Mouse (Mus musculus): ENCODE data around the gene Strbp.

Gene Strbp

DNA sequence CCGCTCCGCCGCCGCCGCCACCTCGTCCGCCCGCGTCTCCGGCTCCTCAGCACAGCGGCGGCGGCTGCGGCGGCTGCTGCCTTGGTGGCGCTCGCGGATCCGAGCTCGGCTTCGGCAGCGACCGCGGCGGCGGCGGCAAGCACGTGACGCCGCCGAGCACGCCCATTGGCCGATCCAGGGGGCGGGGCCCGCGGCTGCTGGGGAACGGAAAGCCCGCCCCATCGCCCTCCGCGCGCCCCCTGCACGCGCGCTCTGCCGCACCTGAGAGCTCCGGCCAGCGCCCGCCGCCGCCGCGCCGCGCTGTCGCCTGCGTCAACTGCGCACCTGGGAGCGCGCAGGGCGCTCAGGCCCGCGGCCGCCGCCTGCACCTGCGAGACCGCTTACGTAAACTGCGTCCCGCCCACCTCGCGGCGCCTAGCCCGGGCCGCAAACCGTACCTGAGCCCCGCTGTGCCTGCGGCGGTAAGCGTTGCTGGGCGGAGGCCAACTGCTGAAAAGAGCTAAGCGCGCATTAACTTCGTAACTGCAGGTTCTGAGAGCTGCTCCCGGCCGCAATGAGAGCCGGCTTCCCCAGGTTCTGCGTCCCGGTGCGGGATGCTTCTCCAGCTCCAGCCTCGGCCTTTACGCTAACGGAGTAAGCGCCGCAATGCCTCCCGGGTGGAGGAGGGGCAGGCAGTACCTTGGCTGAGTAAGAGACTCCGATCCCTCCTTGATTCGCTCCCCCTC, at the start of gene Strbp:
TSS of gene Strbp (minus strand) at position 630 of the 725 bp plus-strand sequence.
- DNase-seq (ENCODE audit: low read depth, low spot score) = peak; percentile 93

DNA sequence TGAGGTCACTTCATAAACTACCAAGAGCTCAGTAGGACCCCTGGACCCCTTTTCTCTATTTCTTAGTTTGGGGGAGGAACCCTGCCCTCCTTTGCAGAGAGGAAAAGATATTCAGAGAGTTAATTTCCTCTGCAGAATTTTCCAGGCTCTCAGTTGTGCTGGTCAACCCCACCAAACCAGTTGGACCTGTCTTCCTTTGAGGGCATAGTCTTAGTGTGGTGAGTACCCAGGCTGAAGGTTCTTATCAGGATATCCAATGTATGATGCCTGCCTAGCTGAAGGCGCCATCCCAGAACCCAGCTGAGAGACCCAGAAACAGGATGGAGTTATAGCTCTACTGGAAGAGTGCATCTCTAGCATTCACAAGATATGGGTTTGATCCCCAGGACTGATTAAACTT, 47.5 kb upstream of the Strbp start:
- DNase-seq (ENCODE audit: low read depth, low spot score) = no peak

DNA sequence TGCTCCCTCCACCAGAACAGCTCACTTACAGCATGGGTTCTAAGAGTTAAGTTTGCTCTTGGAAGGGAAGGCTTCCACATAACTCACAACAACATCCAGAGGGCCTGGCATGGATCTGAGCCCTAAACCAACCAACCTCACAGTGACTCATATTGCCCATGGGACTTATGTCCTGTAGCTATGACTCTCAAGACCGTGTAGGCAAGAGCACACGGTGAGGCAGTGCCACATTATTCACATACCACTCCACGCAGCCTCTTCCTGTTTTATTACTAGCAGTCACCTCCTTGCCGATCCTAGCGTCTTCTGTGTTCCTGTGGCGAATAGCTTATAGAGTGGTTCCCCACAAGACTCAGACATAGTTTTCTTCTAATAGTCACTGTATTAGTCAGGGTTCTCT, 45.7 kb upstream of the Strbp start:
- no peak for DNase-seq (ENCODE audit: low read depth, low spot score)

DNA sequence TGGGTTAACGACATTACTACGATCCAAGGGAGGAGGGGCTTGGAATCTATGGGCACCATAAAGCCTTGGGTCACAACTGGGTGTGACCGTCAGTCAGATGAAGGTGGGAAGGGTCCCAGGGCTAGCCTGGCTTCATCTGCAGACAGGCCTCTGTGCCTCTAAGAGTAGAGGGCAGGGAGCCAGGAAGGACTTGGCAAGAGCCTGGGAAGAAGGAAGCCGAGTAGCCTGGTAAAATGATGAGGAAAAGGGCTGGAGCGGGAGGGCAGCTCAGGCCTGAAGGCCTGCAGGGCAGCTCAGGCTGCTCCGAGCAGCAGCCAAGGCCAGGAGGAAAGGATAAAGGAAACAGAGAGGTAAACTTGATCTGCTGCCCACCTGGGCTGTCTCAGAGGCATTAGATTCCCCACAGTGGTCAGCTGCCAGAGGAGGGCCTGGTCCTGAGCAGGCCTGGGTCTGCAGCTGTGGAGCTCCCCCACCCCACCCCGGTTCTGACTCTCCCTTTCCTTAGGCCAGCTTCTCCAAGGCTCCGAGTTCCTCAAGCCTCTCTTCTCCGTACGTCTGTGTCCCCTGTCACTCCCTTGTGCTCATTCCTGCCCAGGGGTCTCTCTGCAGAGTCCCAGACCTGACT, 44.9 kb upstream of the Strbp start:
- DNase-seq (ENCODE audit: low read depth, low spot score) = peak; percentile 17

DNA sequence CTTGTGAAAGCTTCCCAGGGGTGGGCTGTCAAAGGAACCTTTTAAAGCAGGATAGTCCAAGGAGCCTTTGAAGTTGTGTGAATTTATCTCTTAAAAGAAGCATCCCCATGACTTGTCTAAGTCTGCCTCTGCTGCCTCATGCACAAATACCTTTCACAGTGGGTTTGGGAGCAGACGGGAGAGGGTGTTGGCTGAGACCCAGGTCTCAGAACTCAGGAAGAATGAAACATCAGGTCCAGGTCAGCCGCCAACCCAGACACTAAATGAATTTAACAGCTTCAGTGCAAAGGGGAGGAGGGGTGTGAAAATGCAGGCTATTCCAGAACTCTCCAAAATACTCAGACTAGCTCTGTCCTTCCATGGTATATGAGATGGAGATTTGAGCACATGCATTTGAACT, 44.2 kb upstream of the Strbp start:
- DNase-seq (ENCODE audit: low read depth, low spot score) = no peak

DNA sequence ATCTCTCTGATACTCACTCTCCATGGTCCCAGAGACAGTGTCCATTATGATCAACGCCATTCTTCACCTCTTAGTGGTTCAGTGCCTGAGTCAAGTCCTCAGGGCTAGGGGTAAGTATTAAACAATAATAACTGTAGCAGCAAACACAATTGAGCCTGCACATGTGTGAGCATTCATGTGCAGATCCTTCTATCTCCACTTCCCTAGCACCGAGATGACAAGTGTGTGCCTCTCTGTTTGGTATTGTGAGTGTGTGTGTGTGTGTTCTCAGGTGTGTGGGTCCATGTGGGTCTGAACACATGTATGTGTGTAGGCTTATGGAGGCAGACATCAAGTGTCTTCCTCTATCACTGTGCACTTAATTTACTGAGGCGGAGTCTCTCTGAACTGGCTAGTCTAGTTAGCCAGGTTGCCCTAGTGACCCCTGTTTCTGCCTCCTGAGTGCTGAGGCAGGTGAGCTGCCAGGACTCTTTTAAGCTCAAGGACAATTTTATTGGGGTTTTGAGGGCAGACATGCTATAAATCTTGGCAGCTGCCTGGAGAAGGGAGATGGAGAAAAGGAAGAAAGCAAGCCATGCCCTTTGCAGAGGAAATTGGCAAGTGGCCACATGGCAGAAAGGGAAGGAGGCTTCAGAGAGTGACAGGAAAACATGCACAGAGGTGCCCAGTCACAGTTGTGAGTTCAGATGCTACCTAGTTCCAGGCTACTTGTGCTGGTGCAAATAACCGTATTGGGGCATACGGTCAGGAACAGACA, 42.8 kb upstream of the Strbp start:
- no peak for DNase-seq (ENCODE audit: low read depth, low spot score)

DNA sequence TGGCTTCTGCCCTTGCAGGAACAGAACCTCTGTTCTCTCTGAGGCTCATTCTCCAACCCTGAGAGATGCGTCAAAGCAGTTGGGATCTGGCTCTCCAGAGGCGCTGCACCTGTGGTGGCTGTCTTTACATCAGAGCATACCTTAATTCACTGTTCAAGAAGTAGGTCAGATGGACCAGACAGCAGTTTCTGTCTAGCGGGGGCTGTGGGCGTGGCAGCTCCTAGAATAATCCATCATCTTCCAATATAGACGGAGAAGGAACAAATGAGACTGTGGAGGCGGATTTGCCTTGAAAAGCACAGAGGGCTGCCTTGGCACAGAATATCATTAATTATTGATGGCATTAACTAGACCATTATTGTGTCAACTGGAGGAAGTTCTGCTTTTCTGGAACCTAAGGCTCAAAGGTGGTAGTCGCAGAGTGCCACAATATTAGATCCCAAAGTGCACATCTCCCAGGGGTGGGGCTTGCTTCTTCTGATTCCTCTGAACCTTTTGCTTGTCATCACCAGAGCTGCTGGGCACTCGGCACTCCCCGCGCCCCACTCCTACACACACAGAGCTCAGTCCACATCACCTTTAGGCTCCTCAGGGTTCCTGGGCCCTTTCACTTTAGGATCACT, 41.2 kb upstream of the Strbp start:
- no peak for DNase-seq (ENCODE audit: low read depth, low spot score)

DNA sequence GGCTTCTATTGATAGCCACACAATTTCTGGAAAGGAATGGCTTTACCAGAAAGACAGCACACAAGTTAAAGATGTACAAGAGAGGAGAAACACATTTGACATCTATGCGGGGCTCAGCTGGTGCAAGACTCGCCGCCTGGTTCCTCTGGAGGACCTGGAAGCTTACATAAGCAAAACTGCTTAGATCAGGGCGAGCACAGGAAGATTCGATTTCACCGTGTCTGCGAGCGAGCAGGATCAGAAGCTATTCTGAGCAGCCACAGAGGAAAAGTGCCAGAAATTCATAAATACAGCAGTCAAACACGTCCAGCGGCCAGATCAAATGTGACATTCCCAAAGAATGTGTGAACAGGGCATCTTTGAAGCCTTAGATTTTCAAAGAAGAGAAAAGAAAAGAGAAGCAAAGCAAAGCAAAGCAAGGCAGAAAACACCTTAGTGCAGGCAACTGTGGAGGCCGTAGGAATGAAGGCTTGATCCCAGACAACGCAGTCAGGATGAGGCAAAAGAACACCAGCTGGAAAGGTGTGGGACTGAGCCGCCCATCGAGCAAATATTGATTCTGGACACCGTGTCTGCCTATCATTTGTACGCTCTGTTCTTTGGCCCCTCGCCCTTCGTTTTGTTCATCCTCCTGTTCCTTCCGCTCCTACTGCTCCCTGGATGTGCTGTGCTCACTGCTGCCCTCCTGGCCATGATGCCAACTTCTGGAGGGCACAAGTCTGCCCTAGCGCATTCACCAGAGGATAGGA, 38.3 kb upstream of the Strbp start:
- no peak for DNase-seq (ENCODE audit: low read depth, low spot score)

DNA sequence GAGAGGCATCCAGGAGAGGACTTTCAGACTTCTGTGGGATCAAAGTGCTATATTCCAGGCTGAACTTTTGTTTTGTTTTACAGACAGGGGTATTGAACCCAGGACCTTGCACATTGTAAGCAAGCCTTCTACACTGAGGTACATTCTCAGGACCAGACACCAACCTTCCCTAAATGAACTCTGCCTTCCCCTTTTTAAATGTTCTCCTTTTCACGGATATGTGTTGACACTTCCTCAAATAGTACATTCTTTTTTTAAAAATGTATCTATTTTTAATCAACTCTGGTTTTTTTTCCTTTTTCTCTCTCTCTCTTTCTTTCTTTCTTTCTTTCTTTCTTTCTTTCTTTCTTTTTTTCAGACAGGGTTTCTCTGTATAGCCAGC, 32.1 kb upstream of the Strbp start:
- no peak for DNase-seq (ENCODE audit: low read depth, low spot score)

DNA sequence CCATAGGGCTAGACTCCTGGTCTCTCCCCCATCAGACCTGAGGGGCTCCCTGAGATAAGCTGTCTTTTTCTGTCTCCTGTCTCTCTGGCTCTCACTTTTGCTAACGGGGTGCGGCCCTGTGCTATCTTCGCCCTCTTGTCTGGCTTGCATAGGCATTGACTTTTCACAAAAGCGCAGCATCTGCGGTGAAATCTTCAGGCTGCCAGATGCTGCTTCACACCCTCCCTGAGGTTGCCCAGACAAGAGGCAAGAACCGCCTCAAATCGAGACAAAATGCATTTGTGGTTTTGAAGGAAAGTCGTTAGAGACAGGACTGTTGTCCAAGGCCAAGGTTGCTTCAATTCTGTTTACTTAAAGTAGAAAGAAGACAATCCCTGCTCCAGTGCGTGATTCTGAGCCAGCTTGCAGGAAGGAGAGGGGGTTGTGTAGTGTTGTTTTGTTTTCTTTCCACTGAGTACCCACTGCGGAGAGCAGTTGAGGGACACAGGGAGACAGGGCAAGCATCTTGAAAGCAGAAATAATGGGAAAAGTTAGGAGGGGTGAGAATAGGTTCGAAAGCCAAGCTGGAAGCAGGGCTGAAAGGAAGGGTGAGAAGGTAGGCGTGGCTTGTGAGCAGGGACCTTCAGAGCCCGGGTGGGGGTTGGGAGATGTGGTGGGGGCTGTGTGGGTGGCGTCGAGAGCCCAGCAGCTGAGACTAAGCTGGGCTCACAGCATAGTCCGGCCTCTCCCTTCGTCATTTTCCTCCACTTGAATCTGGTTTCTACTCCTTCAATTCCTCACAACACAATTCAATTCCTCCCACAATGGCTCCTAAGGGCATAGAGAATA, 31.5 kb upstream of the Strbp start:
- peak; percentile 41 for DNase-seq (ENCODE audit: low read depth, low spot score)

DNA sequence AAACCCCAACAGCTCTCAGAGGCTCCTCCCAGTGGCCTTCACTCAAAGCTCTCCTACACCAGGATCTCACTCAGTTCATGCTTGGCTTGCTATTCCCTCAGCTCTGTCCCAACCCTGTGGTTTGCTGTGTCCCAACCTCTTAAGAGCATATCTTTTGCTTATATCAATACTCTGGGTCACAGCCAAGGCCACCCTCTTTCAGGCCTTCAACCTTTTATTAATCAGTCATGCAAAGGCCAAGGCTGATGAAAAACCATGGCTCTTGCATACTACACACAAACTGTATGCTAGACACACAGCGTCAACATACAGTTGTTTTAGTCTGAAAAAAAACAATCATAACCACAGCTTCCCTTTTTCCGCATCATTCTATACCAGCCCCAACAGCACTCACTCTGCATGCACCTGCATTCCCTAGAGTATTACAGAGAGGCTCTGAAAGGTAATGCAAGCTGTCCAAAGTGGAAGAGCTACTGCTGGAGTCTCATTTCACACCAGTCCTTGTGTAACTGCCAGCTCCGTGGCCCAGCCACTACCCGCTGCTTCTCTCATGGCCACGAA, 27.7 kb upstream of the Strbp start:
- no peak for DNase-seq (ENCODE audit: low read depth, low spot score)

DNA sequence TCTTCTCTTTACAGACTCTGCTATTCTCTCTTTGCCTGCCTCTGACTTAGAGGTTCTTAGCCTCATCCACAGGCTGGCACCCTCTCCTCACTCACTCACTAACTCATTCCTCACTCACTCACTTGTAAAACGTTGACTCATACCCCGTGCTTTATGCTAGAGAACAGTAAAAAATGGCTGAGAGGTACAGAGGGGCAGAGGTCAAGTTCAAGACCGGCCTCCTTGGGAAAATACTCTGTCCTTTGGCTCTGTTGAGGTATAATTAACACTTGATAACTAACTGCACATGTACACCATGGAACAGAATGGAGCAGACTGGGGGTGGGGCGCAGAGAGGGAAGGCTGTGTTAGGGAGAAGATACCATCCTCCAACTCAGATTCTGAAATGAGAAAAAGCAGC, 20.6 kb upstream of the Strbp start:
- DNase-seq (ENCODE audit: low read depth, low spot score) = no peak

DNA sequence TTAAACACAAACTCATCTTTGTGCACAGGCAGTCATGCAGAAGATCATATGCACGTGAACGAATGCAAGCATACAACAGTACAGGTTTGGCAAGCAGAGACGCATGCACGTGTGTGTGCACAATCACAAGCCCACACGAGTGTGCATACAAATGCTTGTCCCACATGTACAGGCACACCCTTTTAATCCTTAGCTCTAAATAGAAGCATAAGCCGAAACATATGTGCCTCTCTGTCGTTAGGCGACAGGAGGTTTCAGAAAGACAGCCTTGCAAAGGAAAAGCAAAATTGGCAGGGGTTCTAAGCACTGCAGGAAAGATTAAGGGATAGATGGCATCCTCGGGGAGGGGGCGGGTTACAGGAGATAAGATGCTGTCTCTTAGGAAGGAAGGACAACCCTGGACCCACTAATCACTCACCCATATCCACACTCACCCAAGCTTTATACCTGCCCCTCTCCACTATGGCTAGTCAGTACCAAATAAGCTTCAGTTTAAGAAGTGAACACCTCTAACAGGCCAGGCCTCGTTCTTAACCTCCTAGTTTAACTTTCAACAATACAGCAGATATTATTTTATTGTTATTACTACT, 19.9 kb upstream of the Strbp start:
- no peak for DNase-seq (ENCODE audit: low read depth, low spot score)

DNA sequence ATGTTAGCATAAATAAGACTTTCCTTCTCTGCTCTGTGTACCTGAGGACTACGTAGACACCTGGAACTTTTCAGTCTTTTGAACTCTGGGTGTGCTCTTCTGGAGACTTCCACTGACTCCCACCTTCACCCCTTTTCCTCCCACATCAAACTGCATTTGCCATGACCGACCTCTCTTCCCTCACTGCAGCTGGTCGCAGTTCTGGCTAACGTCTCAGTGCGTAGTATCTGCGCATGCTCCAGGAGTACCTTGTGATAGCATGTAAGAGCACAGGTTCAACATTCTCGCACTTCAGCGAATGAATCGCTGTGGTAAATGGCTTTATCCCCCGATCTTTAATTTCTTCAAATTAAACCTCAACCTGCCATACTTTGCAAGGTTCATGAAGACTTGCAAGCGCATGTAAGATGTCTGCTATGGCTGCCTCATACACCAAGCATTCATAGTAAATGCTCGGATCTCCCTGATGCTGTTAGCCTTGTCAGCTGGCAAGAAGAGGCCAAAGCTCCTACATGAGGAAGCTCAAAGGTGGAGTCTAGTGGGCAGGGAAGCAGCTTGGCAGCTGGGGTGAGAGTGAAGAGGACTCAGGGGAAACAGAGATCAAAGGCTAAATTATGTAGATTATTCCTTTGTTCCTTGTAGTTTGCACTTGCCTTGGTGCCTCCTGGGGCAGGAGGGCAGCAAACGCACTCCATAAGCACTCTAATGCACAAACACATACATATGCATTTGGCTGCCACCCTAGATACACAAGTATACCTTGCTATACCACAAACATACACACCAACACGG, 19.2 kb upstream of the Strbp start:
- DNase-seq (ENCODE audit: low read depth, low spot score) = no peak

DNA sequence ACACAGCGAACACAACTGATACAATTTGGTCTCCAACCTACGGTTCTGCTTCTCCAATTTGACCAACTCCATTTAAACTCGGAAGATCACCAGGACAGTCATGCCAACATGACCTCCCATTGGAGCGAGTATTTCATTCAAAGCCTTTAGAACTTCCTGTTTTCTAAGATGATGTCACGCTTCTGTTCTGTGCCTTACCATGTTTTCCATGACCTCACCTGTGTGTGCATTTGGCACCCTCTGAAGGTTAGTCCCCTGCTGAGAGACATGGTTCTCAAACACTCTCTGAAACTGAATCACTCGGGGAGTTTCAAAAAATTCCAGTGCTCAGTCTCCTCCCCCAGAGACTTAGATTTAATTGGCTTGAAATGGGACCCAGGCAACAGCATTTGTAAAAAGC, 12.6 kb upstream of the Strbp start:
- DNase-seq (ENCODE audit: low read depth, low spot score) = no peak

DNA sequence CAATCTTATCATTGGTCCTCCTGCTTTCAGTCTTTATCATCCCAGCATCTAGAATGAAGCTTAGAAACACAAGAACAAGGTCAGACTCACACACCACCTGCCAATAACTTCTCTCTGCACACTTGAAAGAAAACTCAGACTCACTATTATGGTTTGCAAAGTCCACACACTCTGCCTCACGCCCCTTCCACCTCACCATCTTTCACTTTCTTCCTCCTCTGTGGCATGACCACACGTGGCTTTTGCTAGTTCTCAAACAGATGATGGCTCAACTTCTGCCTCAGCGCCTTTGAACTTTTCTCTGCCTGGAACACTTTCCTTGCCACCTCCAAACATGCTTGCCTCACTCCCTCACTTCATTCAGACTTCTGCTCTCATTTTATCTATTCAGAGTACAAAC, 11.7 kb upstream of the Strbp start:
- DNase-seq (ENCODE audit: low read depth, low spot score) = no peak

DNA sequence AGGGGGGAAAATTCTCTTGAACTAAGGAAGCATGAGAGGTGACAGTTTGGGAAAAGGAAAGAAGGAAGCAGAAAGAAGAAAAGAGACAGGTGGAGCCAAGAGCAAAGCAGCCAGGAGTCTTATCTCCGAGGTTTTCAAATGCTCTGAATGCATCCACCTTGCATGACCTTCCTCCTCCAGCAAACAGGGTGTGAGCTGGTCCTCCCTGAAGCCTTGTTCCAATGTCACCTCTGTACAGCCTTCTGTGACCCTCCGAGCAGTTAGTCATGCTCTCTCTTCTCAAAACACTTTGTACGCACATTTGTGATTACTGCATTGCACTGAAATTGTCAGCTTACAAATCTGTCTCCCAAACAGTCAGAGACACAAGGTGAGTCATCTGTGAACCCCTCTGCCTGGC, 9.4 kb upstream of the Strbp start:
- DNase-seq (ENCODE audit: low read depth, low spot score) = peak; percentile 10

DNA sequence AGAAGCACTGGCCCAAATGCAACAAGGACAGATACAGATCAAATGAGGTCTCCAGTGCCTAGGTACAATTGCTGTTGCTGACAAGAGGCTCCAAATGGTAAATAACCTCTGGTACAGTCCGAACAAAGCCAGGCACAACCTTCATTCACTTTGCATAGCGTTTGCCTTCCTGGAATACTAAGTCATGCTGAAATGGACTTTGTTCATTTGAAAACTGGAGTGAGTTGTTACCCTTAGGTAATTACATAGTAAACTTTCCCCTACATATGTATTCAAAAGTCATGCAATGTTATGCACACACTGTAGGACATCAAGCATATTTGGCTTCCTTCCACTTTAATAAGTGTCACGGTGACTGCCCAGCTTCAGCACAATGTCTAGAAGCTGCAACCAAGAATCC, 5.2 kb upstream of the Strbp start:
- no peak for DNase-seq (ENCODE audit: low read depth, low spot score)

DNA sequence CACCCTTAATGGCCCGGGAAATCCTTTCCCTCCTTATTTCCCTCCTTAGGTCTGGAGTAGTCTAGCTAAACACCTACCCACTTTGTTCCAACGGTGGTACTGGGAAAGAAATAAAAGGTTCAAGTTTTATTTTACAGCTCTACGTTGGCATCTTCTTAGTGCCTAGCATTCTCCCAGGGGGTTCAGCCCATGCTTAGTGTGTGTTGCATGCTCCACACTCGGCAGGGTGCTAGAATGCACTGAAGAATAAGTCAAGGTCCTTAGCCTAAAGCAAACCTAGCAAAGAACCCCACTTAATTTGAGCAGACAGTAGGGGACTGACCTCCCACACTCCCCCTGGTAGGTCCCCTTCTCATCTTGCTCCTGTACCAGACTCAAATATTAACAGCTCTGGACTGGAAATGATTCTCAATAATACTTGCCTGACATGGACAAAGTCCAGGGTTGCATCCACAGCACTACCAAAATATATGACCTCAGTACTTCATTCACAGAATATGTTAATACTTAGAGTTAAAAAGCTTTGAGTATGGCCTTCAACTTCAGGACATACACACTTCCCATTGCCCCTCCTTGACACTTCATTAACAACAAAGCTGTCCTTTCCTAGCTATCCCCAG, 592 bp upstream of the Strbp start:
- DNase-seq (ENCODE audit: low read depth, low spot score) = no peak
